Mouse (Mus musculus) embryonic stem cell, embryonic (primary cell): ENCODE data around the gene Gm3629.
"Not testable (repeated sequence)": the region's sequence is repeated elsewhere in the genome, so short reads cannot be mapped to it uniquely, and the experiment has no call there.

Source experiments
- CTCF ChIA-PET, 4 experiments: fragments of 300-600 bp in 2 of 4; fragments of 350-600 bp in 2 of 4; sonication (Branson Sonifier 250); formaldehyde crosslinking; loops; one replicate each; lab custom pipeline; 2022; ENCODE audit warnings: inconsistent platforms in 2 of 4; lab: Charles Lee
- POLR2A ChIA-PET, 4 experiments: fragments of 300-600 bp in 2 of 4; fragments of 350-600 bp in 2 of 4; sonication (Branson Sonifier 250); formaldehyde crosslinking; loops; one replicate each; lab custom pipeline; 2022; ENCODE audit warnings: antibody characterized with exemption in 4 of 4, inconsistent platforms in 1 of 4; lab: Charles Lee

The Gm3629 gene

GRCm38 (mm10) chr14:6590513-6590912 lies at the start of gene Gm3629:
Gene Gm3629, minus strand, starts transcription at chr14:6590613.
- POLR2A ChIA-PET, CTCF ChIA-PET: not testable (repeated sequence)

GRCm38 (mm10) chr14:6622318-6622717 lies 31.9 kb upstream of the Gm3629 start, which contains the start of gene Gm3460:
Gene Gm3460, minus strand, starts transcription at chr14:6622418.
- POLR2A ChIA-PET, CTCF ChIA-PET: not testable (repeated sequence)

- POLR2A ChIA-PET, CTCF ChIA-PET: not testable (repeated sequence)
These were observed 16.0 kb upstream of the Gm3629 start for GRCm38 (mm10) chr14:6606436-6606835.

GRCm38 (mm10) chr14:6605004-6605403 lies 14.6 kb upstream of the Gm3629 start:
- POLR2A ChIA-PET, CTCF ChIA-PET: not testable (repeated sequence)

- CTCF ChIA-PET, result not testable (repeated sequence)
These were observed 14.1 kb upstream of the Gm3629 start for GRCm38 (mm10) chr14:6604551-6604950.

GRCm38 (mm10) chr14:6537190-6537589 lies 53.2 kb downstream of the Gm3629 start, which contains the start of gene Gm8356:
Gene Gm8356, minus strand, starts transcription at chr14:6537290.
- POLR2A ChIA-PET, CTCF ChIA-PET: not testable (repeated sequence)

More at GRCm38 (mm10) chr14:6604551-6604950, 14.1 kb upstream of the Gm3629 start:
- POLR2A ChIA-PET, result not testable (repeated sequence)
